Mouse (Mus musculus) mesoderm, embryonic 11.5 days (tissue): ENCODE data around the gene Fbxo40.
A peak's percentile ranks its signal among the peaks of the same experiment; 100 is the strongest.

Experiments
- DNase-seq: peaks from one replicate; pipeline ENCODE4 v3.0.0-alpha.2; 2012; ENCODE audit warnings: low read depth, low spot score

Gene Fbxo40

GRCm38 (mm10) chr16:36989999-36990625 is at the start of gene Fbxo40:
Fbxo40 (minus strand) TSS chr16:36990467.
- no peak for DNase-seq

- no peak for DNase-seq
Measured at GRCm38 (mm10) chr16:37034751-37035150, 44.5 kb upstream of the Fbxo40 start.

DNA sequence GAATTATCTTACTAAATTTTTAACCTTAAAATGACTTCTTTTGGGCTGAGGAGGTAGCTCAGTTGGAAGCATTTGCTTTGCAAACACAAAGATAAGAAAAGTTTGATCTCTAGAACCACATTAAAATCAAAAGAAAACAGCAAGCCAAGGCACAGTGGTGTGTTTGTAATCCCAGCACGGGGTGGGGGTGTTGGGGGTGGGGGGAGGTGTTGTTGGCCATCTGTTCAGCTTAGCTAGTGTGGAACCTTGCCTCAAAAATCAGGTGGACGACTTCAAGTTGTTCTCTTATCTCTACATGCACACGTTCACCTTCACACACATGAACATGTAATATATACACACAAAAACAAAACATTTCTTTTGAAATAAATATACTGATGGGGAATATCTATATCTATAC is 41.7 kb upstream of the Fbxo40 start:
- DNase-seq: no peak

- no peak for DNase-seq
Measured at GRCm38 (mm10) chr16:37027581-37027980, 37.3 kb upstream of the Fbxo40 start.

GRCm38 (mm10) chr16:37012336-37012735 is 22.1 kb upstream of the Fbxo40 start:
- no peak for DNase-seq

- no peak for DNase-seq
Measured at GRCm38 (mm10) chr16:37011922-37012289, 21.6 kb upstream of the Fbxo40 start.

- peak; percentile 90 for DNase-seq
Measured at GRCm38 (mm10) chr16:37011061-37011921, 21.0 kb upstream of the Fbxo40 start, which contains the start of gene Polq. Polq (plus strand) TSS chr16:37011786.

DNA sequence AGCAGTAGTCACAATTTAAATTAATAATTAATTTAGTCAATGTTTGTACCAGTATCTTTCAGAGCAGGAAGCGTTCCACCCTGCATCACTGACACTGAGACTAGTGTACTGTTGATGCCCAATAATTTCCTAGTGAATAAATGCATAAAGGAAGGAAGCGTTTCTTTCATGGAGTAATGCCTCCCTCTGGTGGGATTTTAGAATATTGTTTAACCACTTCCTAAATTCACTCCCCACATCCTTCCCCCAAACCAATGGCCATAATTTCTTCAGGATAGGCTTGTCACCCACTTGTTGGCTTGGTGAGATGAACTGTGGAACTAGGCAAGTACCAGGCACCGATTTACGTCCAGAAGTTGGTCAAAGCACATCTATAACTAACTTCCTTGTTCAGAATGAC is 20.1 kb upstream of the Fbxo40 start:
- peak; percentile 70 for DNase-seq

DNA sequence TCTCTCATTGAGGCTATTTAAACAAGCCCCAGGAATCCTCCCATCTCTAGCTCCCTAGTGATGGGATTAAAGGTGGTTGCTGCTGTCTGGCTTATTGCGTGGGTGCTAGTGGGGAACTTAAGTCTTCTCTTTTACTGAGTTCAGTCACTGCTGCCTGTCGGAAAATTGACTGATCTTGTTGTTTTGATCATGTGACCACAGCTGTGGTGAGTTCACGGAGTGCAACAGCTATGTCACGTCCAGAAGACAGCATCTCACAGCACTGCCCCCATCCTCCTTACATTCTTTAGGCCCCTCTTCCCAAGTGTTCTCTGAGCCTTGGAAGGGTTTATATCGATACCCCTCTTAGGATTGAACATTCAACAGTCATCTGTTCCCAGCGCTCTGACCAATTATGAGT is 19.0 kb upstream of the Fbxo40 start:
- DNase-seq: no peak

- DNase-seq: no peak
Measured at GRCm38 (mm10) chr16:36999366-36999972, 9.2 kb upstream of the Fbxo40 start.

- no peak for DNase-seq
Measured at GRCm38 (mm10) chr16:36997650-36998049, 7.4 kb upstream of the Fbxo40 start.

DNA sequence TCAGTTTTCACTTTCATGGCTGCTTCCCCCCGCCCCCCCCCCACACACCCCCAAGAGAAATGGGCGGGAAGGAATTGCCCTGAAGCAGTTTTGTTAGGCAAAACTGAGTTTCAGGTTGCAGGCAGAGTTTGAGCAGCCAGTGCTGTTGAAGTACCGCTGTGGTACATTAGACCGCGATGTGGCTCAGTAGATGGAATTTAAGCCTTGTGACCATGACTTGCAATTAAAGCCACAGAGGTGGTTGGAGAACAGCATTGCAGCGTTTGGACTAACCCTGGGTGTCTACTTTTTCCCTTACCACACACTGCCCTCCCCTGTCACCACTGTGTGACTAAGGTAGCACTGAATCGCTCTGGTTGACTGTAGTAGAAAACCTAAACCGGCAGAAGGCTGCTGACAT is 774 bp downstream of the Fbxo40 start:
- no peak for DNase-seq

DNA sequence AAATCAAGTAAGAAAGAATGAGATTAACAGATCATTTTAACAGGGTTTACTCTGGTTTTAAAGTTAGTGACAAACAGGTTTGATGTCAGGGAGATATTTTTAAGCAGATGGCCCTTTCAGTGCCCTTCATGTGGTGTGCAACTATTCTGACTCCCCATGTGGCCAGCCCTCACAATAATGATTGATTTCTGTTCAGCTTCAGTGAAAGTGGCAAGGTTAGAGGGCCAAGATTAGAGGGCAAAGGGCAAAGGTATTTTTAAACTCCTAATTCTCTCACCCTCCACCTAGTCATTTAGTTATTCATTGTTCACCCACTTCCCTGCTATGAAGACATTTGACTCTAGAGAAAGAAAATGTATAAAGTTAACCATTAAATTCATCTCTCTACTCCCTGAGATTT is 2.2 kb downstream of the Fbxo40 start:
- DNase-seq: no peak

- DNase-seq: no peak
Measured at GRCm38 (mm10) chr16:36987399-36987798, 2.9 kb downstream of the Fbxo40 start.

DNA sequence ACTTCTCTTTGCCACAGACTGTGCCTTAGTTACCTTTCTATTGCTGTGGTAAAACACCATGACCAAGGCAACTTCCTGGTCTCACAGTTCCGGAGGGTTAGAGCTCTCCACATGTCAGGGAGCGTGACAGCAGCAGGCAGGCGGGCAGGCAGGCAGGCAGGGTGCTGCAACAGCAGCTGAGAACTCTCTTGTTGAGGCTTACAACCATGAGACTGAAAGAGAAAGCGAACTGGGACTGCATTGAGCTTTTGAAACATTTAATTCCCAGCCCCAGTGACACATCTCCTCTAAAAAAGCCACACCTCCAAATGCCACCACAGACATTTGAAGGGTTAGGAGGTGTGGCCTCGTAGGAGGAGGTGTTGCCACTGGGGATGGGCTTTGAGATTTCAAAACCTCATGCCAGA is 4.6 kb downstream of the Fbxo40 start:
- DNase-seq: no peak

DNA sequence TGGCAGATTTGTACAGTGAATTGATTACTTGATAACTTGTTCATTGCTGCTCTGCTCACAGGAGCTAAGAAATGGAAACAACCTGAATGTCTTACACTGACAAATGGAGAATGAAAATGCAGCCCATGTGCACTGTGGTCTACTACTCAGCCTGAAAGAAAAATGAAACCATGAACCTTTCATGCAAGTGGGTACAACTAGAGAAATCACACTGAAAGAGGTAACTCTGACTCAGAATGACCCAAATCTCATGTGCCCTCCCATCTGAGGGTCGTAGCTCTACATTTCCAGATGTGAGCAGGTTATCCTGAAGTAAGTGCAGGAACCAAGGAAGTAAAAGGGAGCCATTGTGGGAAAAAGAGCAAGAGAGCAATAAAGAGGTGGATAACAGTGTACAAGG is 6.5 kb downstream of the Fbxo40 start:
- DNase-seq: no peak

- DNase-seq: no peak
Measured at GRCm38 (mm10) chr16:36979127-36979526, 11.1 kb downstream of the Fbxo40 start.

- DNase-seq: no peak
Measured at GRCm38 (mm10) chr16:36963415-36963814, 26.9 kb downstream of the Fbxo40 start.

GRCm38 (mm10) chr16:36955106-36955505 is 35.2 kb downstream of the Fbxo40 start:
- no peak for DNase-seq

DNA sequence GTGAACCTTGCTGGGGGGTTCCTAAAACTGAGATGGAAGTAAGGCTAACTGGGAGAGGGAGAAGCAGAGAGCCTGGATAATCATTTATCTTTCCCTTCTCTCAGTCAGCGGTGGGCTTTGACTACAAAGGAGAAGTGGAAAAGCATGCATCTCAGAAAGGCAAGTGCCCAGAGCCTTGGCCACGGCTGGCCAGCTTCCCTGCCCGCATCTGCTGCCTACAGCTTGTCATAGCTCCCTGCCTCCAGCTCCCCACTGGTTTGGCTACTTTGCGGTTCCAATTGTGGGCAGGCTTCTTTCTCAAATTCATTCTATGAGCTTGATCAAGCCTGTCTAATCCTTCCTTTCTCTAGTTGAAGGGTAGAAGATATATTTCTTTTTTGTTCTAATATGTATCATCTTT is 39.2 kb downstream of the Fbxo40 start:
- DNase-seq: no peak

DNA sequence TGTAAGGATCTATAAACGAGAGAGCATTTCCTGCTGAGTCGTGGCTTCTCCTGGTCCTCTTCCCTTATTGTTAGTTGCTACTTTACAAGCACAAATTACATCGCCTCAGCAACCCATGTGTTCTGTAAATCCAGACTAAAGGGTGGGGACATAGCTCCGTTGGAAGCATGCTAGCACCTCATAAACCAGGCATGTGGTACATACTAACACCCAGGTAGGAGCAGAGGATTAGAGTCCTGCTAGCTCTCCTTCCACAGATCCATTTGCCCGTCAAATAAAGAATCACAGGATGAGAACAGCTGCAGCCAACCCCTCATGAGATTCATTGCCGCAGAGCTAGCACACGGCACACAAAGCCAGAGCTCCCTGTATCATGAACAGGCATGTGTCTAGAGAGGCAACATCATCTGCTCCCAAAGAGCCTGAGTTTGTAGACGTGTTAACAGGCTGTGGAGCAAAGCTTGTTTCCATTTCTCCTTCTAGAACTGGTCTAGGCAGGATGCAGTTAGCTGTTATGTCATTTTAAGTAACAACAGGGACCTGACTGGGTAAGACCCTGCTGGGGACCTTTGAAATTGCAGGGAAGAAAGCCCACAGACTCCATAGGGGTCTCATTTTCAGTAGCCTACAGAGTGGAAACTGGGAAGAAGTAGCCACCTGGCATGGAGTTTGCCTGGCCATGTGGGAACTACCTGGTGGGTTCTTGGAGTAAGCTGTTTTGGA is 40.5 kb downstream of the Fbxo40 start:
- DNase-seq: no peak

DNA sequence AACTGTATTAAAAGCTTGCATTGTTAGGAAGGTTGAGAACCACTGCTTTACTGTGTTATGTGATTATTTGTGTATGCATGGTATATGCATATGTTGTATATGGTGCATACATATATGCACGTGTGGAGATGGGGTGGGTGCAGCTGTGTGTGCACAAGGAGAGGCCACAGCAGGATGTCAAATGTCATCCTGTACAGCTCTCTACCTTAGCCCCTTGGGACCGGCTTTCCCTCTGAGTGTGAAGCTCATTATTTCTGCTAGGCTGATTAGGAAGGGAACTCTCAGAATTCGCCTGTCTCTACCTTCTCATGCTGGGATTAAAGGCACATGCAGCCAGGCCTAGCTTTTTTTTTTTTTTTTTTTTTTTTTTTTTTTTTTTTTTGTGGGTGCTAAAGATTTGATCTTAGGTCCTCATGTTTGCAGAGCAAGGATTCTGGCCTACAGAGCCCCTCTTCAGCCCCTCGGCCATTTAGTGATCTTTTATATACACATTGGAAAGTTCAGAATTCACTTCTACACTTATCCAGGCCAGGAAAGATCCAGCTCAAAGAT is 42.5 kb downstream of the Fbxo40 start:
- DNase-seq: no peak
